Mouse (Mus musculus): Measurements from ENCODE around the gene Cd209a.
A peak's percentile ranks its signal among the peaks of the same experiment; 100 is the strongest.
"Not testable (repeated sequence)": the region's sequence is repeated elsewhere in the genome, so short reads cannot be mapped to it uniquely, and the experiment has no call there.

Gene Cd209a

GRCm38 (mm10) chr8:3748761-3749160, at the start of gene Cd209a:
Gene Cd209a, minus strand, starts transcription at chr8:3748984.
- DNase-seq = no peak

DNA sequence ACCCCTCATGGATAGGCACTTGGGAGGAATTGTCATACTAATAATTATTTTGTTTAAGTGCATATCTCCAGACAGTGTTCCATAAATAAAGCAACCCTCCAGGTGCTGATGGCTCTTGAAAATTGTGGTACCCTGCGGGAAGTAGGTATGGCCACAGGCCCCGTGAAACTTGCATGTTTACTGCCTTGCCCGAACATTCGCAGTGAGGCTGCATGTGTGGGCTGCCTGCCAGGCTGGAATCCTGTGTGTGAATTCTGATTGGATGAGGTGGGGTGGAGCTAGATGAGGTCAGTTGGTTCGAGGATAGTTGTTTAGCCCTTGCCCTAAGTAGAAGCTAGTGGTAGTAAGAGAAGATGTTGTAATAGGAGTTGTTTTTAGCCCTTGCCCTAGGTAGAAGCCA, 19.9 kb upstream of the Cd209a start:
- DNase-seq = not testable (repeated sequence)

DNA sequence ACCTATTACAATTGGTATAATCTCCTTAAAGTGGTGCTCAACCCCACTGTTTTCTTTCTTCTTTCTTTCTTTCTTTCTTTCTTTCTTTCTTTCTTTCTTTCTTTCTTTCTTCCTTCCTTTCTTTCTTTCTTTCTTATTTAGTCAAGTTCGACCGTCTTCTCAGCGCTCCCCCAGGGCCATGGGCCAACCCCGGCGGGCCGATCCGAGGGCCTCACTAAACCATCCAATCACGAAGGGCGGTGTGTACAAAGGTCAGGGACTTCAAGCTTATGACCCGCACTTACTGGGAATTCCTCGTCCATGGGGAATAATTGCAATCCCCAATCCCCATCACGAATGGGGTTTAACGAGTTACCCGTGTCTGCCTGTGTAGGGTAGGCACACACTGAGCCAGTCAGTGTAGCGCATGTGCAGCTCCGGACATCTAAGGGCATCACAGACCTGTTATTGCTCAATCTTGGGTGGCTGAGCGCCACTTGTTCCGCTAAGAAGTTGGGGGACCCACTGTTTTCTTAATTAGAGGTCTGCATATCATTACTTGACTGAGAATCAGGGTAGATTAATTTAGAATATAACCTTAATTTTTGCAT, 5.6 kb upstream of the Cd209a start:
- no peak for DNase-seq

DNA sequence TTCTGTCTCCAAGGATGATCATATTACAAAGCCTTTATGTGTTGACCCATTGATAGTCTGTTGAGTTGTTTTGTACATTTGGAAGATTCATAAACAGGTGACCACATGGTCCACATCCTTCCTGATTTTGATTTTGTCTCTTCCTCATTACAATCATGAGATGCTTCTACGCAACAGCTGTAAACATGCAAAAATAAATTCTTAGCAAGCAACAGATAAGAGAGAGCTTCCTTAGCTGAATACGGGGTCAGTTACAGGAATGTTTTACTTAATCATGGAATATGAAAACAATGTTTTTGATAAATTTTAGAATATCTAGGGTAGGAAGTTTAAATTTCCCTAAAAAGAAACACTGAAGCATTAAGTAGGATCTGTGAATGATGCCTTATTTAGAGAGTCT, 11.8 kb downstream of the Cd209a start:
- DNase-seq = no peak

GRCm38 (mm10) chr8:3735599-3735998, 13.2 kb downstream of the Cd209a start:
- no peak for DNase-seq

DNA sequence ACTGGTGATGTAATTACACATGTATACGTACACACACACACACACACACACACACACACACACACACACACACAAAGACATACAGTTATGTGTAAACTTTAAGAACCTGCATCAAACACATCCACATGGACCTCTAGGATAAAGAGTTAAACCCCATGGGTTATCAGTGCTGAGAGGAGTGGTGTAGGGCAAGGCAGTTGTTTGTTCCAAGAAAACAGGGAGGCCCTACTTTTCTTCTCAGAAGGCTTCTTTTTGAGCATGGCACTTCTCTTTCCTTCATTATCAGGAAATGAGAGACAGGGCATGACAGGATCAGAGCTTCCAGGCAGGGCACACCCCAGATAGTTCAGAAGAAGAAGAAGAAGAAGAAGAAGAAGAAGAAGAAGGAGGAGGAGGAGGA, 14.7 kb downstream of the Cd209a start:
- DNase-seq = no peak

DNA sequence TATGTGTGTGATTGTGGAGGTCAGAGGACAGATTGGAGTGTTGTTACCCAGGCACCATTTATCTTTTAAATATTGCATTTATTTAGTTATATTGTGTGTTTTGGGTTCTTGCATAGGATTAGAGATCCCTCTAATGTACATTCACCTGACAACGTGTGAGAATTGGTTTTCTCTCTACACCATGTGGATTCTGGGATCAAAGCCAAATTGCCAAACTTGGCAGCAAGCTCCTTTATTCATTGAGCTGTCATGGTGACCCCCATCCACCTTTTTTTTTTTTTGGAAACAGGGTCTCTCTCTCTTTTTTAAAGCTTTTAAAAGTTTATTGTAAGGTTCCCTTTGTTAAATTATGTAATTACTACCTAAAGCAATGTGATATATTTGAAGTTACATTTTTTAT, 27.7 kb downstream of the Cd209a start:
- DNase-seq = no peak

DNA sequence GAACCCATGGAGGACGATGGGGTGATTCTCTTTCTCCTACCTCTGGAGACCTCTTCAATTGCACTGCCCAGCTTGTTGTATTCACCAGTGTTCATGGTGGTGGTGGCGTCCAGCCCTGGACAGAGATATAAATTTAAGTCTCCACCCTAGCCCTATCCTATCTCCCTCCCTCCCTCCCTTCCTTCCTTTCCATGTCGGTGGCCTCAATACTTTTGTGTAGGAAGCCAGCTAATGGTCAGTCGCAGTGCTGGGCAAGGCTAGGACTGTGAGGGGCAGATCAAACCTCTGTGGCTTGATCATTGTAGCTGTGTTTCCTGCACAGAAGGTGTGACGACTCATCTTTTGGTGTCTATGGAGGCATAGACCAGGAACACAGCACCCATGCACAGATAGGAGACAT, 28.2 kb downstream of the Cd209a start, which contains the start of gene Clec4g:
Clec4g (minus strand) TSS at position 101 of the 400 bp plus-strand sequence.
- DNase-seq = no peak

- peak; percentile 28 for DNase-seq
Observed at GRCm38 (mm10) chr8:3718559-3718958, 30.2 kb downstream of the Cd209a start.

- no peak for DNase-seq
Observed at GRCm38 (mm10) chr8:3717321-3717954, 31.3 kb downstream of the Cd209a start.

DNA sequence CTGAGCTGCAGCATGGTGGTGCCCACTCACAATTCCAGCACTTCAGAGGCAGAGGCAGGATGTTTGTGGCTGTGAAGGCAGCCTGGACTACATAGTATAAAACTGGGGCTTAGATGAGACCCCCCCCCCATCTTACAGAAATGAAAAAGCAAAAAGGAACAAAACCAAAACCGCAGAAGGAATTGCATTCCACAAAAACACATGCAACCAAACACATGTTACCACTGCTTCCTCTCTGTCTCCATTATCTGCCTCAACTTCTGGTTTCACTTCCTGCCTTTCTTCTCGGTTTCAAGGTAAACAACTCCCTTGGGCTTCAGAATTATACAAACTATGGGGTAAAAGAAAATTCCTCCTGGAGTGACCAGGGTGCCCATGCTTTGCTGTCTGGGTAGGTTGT, 37.1 kb downstream of the Cd209a start:
- no peak for DNase-seq

DNA sequence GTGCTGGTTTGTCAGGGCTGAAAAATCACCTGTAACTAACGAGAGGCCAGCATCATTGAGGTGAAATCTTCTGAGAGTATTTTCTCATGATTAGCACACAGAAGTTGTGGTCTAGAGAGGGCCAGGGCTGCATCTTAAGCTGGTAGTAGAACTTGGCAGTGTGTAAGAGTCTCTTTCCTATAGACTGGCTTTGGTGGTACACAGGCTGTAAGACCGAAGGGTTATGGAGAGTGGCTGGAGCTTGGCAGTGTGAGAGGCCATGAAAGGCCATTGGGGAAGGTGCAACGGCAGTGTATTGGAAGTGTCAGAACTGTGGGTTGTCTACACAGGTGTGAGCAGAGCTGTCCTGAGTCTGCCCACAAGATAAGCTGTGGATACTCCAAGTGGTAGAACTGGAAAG, 38.5 kb downstream of the Cd209a start:
- no peak for DNase-seq

GRCm38 (mm10) chr8:3707611-3708010, 41.2 kb downstream of the Cd209a start:
- DNase-seq = no peak

DNA sequence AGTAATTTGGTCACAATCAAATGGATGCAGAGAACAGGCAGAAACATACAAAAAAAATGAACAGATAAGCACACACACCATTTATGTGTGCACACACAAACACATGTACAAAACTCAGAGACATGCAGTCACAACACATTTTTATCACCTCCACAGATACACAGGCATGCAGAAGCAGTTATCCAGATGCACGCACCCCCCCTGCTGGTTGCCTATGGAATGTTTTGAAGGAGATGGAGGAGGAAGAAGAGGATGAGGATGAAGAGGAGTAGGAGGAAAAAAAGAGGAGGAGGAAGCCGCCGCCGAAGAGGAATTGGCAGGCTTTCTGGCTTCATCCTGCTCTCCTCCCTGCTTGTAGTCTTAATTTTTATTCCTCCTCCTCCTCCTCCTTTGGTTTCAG, 43.1 kb downstream of the Cd209a start:
- no peak for DNase-seq

DNA sequence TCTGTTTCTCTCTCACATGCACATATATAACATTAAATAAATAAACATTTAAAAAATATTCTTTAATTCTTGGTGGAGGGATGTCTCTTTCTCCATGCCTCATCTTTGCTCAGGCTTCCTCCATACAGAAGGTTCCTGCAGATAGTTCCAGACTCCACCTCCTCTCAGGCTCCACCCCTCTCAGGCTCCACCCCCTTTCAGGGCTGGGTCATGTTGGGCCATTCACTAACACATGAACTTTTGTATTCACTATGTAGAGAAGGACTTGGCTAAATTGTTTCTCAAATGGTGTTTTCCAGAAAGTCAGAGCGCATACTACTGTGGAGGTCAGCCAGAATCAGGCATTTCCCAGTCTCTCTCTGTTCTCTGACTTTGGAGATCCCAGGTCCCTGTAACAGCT, 47.3 kb downstream of the Cd209a start:
- DNase-seq = no peak

DNA sequence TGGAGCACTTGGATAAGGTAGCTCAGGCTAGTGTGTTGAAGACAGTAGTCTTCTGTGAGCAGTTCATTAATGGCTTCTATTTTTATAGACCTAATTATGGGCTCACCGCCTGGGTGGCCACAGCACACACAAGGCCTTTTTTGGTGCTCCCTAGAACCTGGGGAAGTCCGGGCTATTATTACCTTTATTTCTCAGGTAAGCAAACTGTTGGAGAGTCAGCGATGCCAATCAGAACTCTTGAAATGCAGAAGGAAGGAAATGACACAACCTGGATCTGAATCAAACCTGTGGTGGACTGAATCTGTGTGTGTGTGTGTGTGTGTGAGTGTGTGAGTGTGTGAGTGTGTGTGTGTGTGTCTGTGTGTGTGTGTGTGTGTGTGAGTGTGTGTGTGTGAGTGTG, 54.7 kb downstream of the Cd209a start, which contains the start of gene Fcer2a:
Fcer2a (minus strand) TSS at position 55 of the 400 bp plus-strand sequence.
- DNase-seq = no peak

Data from layer of hippocampus, adult 9-11 months (tissue).